Mouse (Mus musculus) ES-E14 (cell line): ENCODE results near the gene Avpi1.

Experiments
- CHD2 ChIP-seq: IDR thresholded peaks from 2 replicates; pipeline ENCODE4 v1.6.1; 2014; ENCODE audit warnings: mild to moderate bottlenecking, low read depth, low read length, inconsistent platforms
- ZC3H11A ChIP-seq: IDR thresholded peaks from 2 replicates; pipeline ENCODE4 v1.6.1; 2012; ENCODE audit warnings: low read depth, mild to moderate bottlenecking, inconsistent platforms, low read length, borderline replicate concordance

GRCm38 (mm10) chr19:42137167-42137672 is 8.4 kb upstream of the Avpi1 start:
- no peak for TF ChIP-seq ZC3H11A
- TF ChIP-seq CHD2: no peak
